Mouse (Mus musculus): ENCODE results near the gene Rsph3a.

Rsph3a gene

GRCm38 (mm10) chr17:7945117-7946052 lies at the start of gene Rsph3a:
Rsph3a (plus strand) TSS chr17:7945614.
- peak; percentile 89 for DNase-seq (ENCODE audit: low spot score)

GRCm38 (mm10) chr17:7896047-7896635 lies 49.3 kb upstream of the Rsph3a start:
- DNase-seq (ENCODE audit: low spot score), result no peak

GRCm38 (mm10) chr17:7897120-7897519 lies 48.3 kb upstream of the Rsph3a start:
- no peak for DNase-seq (ENCODE audit: low spot score)

- no peak for DNase-seq (ENCODE audit: low spot score)
These were observed 47.7 kb upstream of the Rsph3a start for GRCm38 (mm10) chr17:7897756-7898155.

GRCm38 (mm10) chr17:7899233-7899632 lies 46.2 kb upstream of the Rsph3a start:
- peak; percentile 70 for DNase-seq (ENCODE audit: low spot score)

- peak; percentile 2 for DNase-seq (ENCODE audit: low spot score)
These were observed 45.5 kb upstream of the Rsph3a start for GRCm38 (mm10) chr17:7899961-7900360.

- DNase-seq (ENCODE audit: low spot score), result no peak
These were observed 43.9 kb upstream of the Rsph3a start for GRCm38 (mm10) chr17:7901536-7901935.

- DNase-seq (ENCODE audit: low spot score), result peak; percentile 13
These were observed 43.1 kb upstream of the Rsph3a start for GRCm38 (mm10) chr17:7902362-7902761.

- no peak for DNase-seq (ENCODE audit: low spot score)
These were observed 40.4 kb upstream of the Rsph3a start for GRCm38 (mm10) chr17:7904992-7905391.

GRCm38 (mm10) chr17:7905936-7906685 lies 39.3 kb upstream of the Rsph3a start:
- no peak for DNase-seq (ENCODE audit: low spot score)

GRCm38 (mm10) chr17:7914596-7915227 lies 30.7 kb upstream of the Rsph3a start:
- DNase-seq (ENCODE audit: low spot score), result no peak

- no peak for DNase-seq (ENCODE audit: low spot score)
These were observed 29.6 kb upstream of the Rsph3a start for GRCm38 (mm10) chr17:7915791-7916190.

GRCm38 (mm10) chr17:7916782-7917574 lies 28.4 kb upstream of the Rsph3a start:
- DNase-seq (ENCODE audit: low spot score), result no peak

- DNase-seq (ENCODE audit: low spot score), result no peak
These were observed 27.1 kb upstream of the Rsph3a start for GRCm38 (mm10) chr17:7918355-7918754.

GRCm38 (mm10) chr17:7919209-7919608 lies 26.2 kb upstream of the Rsph3a start:
- DNase-seq (ENCODE audit: low spot score), result no peak

GRCm38 (mm10) chr17:7922564-7922963 lies 22.9 kb upstream of the Rsph3a start:
- DNase-seq (ENCODE audit: low spot score), result no peak

- DNase-seq (ENCODE audit: low spot score), result no peak
These were observed 21.2 kb upstream of the Rsph3a start for GRCm38 (mm10) chr17:7924185-7924725.

- peak; percentile 28 for DNase-seq (ENCODE audit: low spot score)
These were observed 19.8 kb upstream of the Rsph3a start, which contains the start of gene Tagap for GRCm38 (mm10) chr17:7925413-7926160. Tagap (plus strand) TSS chr17:7926000.

- peak; percentile 85 for DNase-seq (ENCODE audit: low spot score)
These were observed 17.6 kb upstream of the Rsph3a start for GRCm38 (mm10) chr17:7927582-7928535.
